Mouse (Mus musculus): Measurements from ENCODE around the gene Fam151a.
"Not testable (repeated sequence)": the region's sequence is repeated elsewhere in the genome, so short reads cannot be mapped to it uniquely, and the experiment has no call there.

The Fam151a gene

DNA sequence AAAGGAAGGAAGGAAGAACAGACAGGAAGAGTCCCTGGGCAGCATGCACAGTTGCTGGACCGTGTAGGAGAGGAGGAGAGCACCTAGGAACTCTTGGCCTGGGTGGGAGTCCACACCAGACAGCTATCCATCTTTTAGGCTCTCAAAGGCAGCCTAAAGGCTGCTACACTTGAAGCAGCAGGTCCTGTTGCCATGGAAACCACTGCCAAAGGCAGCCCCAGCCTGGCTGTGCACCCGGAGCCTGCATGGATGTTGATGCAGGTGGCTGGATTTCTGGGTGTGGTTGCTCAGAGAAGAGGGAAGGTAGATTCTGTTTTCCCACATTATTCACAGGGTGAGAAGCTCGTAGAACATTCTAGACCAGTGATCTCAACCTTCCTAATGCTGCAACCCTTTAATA, 43.3 kb downstream of the Fam151a start:
- in situ Hi-C loops (cut with MboI, MseI): no loop called here

GRCm38 (mm10) chr4:106778116-106778788, 44.6 kb downstream of the Fam151a start:
- in situ Hi-C loops (cut with MboI, MseI): no loop called here

DNA sequence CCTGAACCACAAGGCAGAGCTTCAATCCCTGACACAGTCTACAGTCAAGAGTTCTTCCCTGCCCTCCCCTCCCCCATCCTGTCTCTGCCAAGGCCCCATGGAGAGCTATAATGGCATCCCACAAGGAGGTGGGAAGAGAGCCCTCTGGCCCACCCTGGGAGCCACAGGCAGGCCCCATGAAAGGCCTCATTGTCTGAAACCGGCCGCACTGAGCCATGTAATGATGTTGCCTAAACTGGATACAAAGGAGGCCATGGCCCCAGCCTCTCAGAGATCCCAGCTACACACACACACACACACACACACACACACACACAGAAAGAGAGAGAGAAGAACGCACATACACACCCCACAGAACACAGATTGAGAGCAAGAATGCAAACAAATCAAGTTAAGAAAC, 46.4 kb downstream of the Fam151a start:
- in situ Hi-C loops (cut with MboI, MseI): no loop called here

DNA sequence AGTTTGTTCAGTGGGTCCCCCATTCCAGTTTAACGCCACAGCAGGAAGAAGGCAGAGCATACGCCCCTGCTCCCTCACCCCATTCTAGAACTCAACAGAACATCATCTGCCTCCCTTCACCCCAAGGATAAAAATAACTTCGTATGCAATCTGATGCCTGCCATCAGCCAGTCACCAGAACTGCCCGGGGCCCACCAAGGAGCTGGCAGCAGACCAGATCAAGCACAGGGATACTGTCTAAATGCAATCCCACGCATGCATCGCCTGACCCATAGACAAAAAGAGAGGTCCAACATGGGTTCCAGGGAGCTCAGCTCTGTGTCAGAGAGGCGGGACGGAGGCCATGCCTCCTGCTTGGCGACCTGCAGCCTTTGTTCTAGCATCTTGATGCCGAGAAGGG, 49.4 kb downstream of the Fam151a start:
- in situ Hi-C loops (cut with MboI, MseI): no loop called here

DNA sequence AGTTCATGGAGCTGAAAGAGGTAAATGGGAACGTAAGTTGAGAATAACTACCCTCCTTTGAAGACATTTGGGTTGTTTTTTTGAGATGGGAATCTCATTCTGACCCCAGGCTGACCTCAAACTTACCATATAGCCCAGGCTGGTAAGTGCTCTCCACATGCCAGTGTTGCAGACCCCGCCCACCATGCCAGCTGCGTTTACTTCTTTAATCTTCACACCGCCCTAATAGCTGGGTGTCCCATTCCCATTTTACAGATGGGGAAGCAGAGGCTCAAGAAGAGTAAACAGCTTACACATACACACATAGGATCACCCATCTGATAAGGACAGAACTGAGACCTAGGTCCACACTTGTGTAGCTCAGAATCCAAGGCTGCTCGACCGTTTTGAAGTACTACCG, 51.1 kb downstream of the Fam151a start:
- in situ Hi-C loops (cut with MboI, MseI): no loop called here

- in situ Hi-C loops (cut with MboI, MseI): no loop called here
These were observed 51.7 kb downstream of the Fam151a start for GRCm38 (mm10) chr4:106785345-106785744.

DNA sequence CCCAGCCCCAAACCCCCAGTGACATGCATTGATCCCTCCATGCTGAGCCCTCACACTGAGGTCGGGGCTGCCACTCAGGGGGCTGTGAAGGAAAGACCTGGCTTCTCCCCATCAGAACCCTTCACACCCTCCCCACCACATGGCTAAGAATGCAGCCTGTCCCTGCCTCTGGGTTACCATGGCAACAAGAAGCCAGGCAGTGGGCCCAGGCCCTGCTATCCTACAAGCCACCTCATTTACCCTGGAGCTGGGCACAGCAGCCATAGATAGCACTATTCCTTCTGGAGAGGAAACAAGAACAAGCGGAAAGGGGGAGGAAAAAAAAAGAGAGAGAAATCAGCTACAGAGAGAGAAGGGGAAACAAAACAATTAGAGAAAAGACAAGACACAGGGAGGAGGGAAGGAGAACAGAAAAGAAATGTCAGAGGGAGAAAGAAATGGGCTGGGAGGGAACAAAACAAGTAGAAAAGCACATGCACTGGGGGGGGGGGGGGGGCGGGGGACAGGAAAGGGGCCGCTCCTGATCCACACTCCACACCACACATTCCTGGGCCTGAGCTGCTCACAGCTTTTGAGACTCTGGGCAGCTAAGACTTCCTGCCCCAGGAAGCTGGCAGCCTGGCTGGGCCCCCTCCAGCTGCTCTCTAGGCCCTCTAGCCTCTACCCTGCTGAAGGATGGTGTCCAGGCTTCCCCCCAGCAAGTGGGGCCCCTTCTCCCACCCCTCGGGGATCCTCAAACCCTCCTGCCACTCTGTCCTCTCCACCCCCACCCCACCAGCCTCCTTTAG, 52.3 kb downstream of the Fam151a start:
- in situ Hi-C loops (cut with MboI, MseI): no loop called here

- in situ Hi-C loops (cut with MboI, MseI): no loop called here
These were observed 54.1 kb downstream of the Fam151a start for GRCm38 (mm10) chr4:106787830-106788229.

GRCm38 (mm10) chr4:106788627-106789026, 54.9 kb downstream of the Fam151a start:
- in situ Hi-C loops (cut with MboI, MseI): no loop called here

GRCm38 (mm10) chr4:106789705-106790104, 56.0 kb downstream of the Fam151a start:
- in situ Hi-C loops (cut with MboI, MseI): no loop called here

- in situ Hi-C loops (cut with MboI, MseI): not testable (repeated sequence)
These were observed 56.5 kb downstream of the Fam151a start for GRCm38 (mm10) chr4:106790218-106790617.

- in situ Hi-C loops (cut with MboI, MseI): no loop called here
These were observed 57.2 kb downstream of the Fam151a start for GRCm38 (mm10) chr4:106790938-106791337.

GRCm38 (mm10) chr4:106792276-106792675, 58.6 kb downstream of the Fam151a start:
- in situ Hi-C loops (cut with MboI, MseI): no loop called here

- in situ Hi-C loops (cut with MboI, MseI): not testable (repeated sequence)
These were observed 60.1 kb downstream of the Fam151a start for GRCm38 (mm10) chr4:106793826-106794225.

DNA sequence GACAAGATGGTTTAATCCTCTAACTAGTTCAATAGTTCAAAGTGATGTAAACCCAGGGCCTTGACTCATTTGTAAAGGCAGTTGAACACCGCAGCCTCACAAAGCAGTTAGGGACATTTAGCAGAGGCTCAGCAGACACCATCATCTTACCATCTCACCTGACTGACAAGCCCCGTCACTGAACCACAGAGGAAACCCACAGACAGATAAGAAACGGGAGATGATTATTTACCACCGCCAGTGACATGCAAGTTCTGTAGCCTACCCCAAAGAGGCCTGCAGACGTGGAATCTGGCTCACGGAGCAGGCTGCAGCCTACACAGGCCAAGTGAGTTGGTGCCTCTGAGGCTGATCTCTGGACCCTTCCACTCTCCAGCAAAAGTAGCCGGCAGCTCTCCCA, 60.6 kb downstream of the Fam151a start:
- in situ Hi-C loops (cut with MboI, MseI): no loop called here

DNA sequence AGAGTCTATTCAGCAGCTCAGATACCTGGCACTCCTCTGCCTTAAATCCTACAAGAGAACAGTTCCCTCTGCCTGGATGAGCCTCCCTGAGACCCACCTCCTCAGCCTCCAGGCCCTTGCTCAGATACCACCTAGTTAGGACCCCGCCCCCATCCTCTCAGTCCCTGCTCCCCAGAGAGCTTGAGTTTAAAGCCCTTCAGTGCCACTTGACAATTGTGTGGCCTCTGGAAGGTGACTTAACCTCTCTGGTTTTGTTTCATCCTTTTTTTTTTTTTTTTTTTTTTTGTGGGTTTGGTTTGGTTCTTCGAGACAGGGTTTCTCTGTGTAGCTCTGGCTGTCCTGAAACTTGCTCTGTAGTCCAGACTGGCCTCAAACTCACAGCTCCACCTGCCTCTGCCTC, 61.6 kb downstream of the Fam151a start:
- in situ Hi-C loops (cut with MboI, MseI): no loop called here

Data from T-helper 1 cell (primary cell).